Mouse (Mus musculus) heart, adult 2 months (tissue): ENCODE data around the gene Ptprm.

Experiments used
- CTCF ChIP-seq: fragments of 200-600 bp; IDR thresholded peaks from 2 replicates; pipeline ENCODE4 v1.8.1; 2022; ENCODE audit warnings: antibody characterized with exemption, mild to moderate bottlenecking, moderate library complexity
- POLR2A ChIP-seq: fragments of 200-500 bp; IDR thresholded peaks from 2 replicates; pipeline ENCODE4 v1.6.1; 2011; ENCODE audit warnings: mild to moderate bottlenecking, low read depth, low read length, control low read depth; ENCODE audit not compliant: insufficient read depth

- TF ChIP-seq CTCF (no peak), POLR2A (no peak)
These were observed 108.9 kb downstream of the Ptprm start for GRCm38 (mm10) chr17:67245273-67245875.
